Mouse (Mus musculus) erythroblast, embryonic 14.5 days (primary cell): ENCODE results near the gene Tubd1.

Experiments used
- GATA1 ChIP-seq: IDR thresholded peaks from 2 replicates; pipeline ENCODE4 v1.6.1; 2012; ENCODE audit warnings: low read length, inconsistent platforms, mixed read lengths
- TAL1 ChIP-seq: IDR thresholded peaks from 3 replicates; pipeline ENCODE4 v1.6.1; 2012; ENCODE audit warnings: low read length, inconsistent platforms, mixed read lengths

DNA sequence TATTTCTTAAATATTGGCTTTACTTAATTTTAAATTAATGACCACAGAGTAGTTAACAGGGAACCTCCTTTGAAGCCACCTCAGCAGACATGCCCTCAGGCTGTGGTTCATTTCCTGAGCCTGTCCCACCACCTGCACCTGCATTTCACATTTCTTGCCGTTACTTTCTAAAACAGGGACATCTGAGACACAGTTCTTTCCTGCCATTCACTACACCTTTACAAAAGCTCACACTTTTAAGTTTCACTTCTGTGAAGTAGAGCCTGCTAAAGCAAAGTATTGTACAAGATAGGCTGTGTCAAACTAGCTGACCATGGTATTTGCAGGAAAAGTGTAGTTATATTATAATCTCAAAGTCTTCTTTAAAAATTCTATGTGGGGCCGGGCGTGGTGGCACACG is 6.0 kb upstream of the Tubd1 start:
- TF ChIP-seq GATA1 (no peak), TAL1 (no peak)
